In the genomic region with DNA sequence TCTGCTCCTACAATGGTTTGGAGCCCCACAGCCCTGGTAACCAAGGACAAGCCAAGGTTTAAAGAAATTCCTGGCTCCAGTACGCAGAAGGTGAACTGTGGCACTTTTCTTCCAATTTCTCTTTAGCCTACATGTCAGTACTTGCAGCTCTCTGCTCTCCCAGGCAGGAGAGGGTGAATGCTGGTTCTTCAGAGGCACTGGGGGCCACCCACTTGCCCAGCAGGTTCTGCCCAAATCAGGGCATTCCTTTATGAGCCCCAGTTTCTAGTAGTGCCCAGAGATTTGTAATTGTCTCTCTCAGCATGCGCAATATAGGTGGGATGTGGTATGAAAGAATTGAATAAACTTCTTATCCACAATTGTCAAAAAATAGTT, we compare ENCODE assay signal across 10 mouse cellular contexts. TPM values are rescaled to one million over a fixed set of nuclear protein-coding genes. Genes with fewer than 3 reads are reported as not detected.
A peak's percentile ranks its signal among the peaks of the same experiment; 100 is the strongest.
DNase-seq lines count a peak whose midpoint lies in the region; ATAC-seq and TF ChIP-seq lines count a peak whose summit lies in the region.
"Had no signal": no experiment of that assay in that cellular context is flagged by ENCODE, and none has a peak within 500 bp of the region (broad histone marks: within the 10 kb centered on the region; RNA-seq: fewer than 3 reads in every experiment).

No protein-coding gene starts in this region.

- H3K27ac ChIP-seq in heart, embryonic 16.5 days (ENCODE audit: low read length) = no peak overlapping the region
- H3K27ac ChIP-seq in embryonic facial prominence, embryonic 10.5 days (replicated peaks) = peak overlapping the region; percentile 76
- H3K27ac ChIP-seq in hindbrain, embryonic 13.5 days = no peak overlapping the region
- no peak overlapping the region for H3K27ac ChIP-seq in liver, embryonic 14.5 days

- peaks cover 6% of the 10 kb centered on the region for H3K4me1 ChIP-seq in heart, embryonic 16.5 days (ENCODE audit: control insufficient read depth, insufficient read depth, low read length)
- H3K4me1 ChIP-seq in embryonic facial prominence, embryonic 10.5 days = peaks cover 40% of the 10 kb centered on the region
- peaks cover 9% of the 10 kb centered on the region for H3K4me1 ChIP-seq in hindbrain, embryonic 13.5 days (replicated peaks)
- peaks cover 13 to 28% of the 10 kb centered on the region in 2 experiments for H3K4me1 ChIP-seq in liver, embryonic 14.5 days (replicated peaks; ENCODE audit: control insufficient read depth in 2 of 2, insufficient read depth in 2 of 2, low read length in 1 of 2)

- TF ChIP-seq CTCF in liver, embryonic 14.5 days (IDR thresholded peaks at IDR 0.05; ENCODE audit: low read depth) = no peak

- DNase-seq in heart, adult 18-20 months = no peak
- DNase-seq in embryonic facial prominence, embryonic 10.5 days (ENCODE audit: low spot score) = peak; percentile 24
- DNase-seq in liver, embryonic 14.5 days (ENCODE audit: low read depth in 3 of 3, low spot score in 3 of 3) = no peak
- no peak for DNase-seq in cerebellum, adult 11-12 months
- DNase-seq in embryo, embryonic 11 days = no peak
- DNase-seq in Muller cell, postnatal 12 days (ENCODE audit: inconsistent ontology term) = no peak
- DNase-seq: lung, postnatal 10 days; right cerebral cortex, postnatal 14 days had no signal

- WGBS in heart, embryonic 16.5 days = 65% methylated on average over 2 of the region's 2 CpGs
- WGBS in embryonic facial prominence, embryonic 10.5 days = 51% methylated on average over 2 of the region's 2 CpGs
- WGBS in hindbrain, embryonic 13.5 days = 53% methylated on average over 2 of the region's 2 CpGs
- WGBS in liver, embryonic 14.5 days (ENCODE audit: insufficient replicate concordance) = 86% methylated on average over 2 of the region's 2 CpGs

- H3K4me2 ChIP-seq in heart, embryonic 16.5 days (ENCODE audit: low read depth, low read length) = peak overlapping the region; percentile 65
- H3K4me2 ChIP-seq in hindbrain, embryonic 13.5 days = peak overlapping the region; percentile 42
- peak overlapping the region; percentile 71 for H3K4me2 ChIP-seq in liver, embryonic 14.5 days (ENCODE audit: low read depth)

- no peak for TF ChIP-seq EP300 in liver, embryonic 14.5 days (IDR thresholded peaks at IDR 0.05; ENCODE audit: low read depth)

- no peaks in the 10 kb centered on the region for H3K36me3 ChIP-seq in heart, embryonic 16.5 days (ENCODE audit: control insufficient read depth, insufficient read depth)
- no peaks in the 10 kb centered on the region for H3K36me3 ChIP-seq in embryonic facial prominence, embryonic 10.5 days (replicated peaks)
- H3K36me3 ChIP-seq in hindbrain, embryonic 13.5 days = no peaks in the 10 kb centered on the region
- no peaks in the 10 kb centered on the region for H3K36me3 ChIP-seq in liver, embryonic 14.5 days (replicated peaks; ENCODE audit: control insufficient read depth, insufficient read depth, low read depth)

- peak overlapping the region; percentile 7; the same call in 1 of the 2 replicates for H3K9ac ChIP-seq in heart, embryonic 16.5 days (ENCODE audit: low read length)
- H3K9ac ChIP-seq in hindbrain, embryonic 13.5 days = no peak overlapping the region
- H3K9ac ChIP-seq in liver, embryonic 14.5 days (replicated peaks) = no peak overlapping the region

- H3K27me3 ChIP-seq in heart, embryonic 16.5 days (ENCODE audit: control insufficient read depth, insufficient read depth, low read length) = no peaks in the 10 kb centered on the region; the same call in 1 of the 2 replicates
- no peaks in the 10 kb centered on the region for H3K27me3 ChIP-seq in embryonic facial prominence, embryonic 10.5 days (replicated peaks; ENCODE audit: low read depth, poor library complexity, severe bottlenecking)
- H3K27me3 ChIP-seq in hindbrain, embryonic 13.5 days = no peaks in the 10 kb centered on the region
- no peaks in the 10 kb centered on the region for H3K27me3 ChIP-seq in liver, embryonic 14.5 days (ENCODE audit: control insufficient read depth, insufficient read depth, low read length)

- no peaks in the 10 kb centered on the region for H3K9me3 ChIP-seq in heart, embryonic 16.5 days (replicated peaks; ENCODE audit: control insufficient read depth, low read length)
- no peaks in the 10 kb centered on the region for H3K9me3 ChIP-seq in embryonic facial prominence, embryonic 10.5 days
- no peaks in the 10 kb centered on the region for H3K9me3 ChIP-seq in hindbrain, embryonic 13.5 days
- H3K9me3 ChIP-seq in liver, embryonic 14.5 days (ENCODE audit: control insufficient read depth, low read length) = no peaks in the 10 kb centered on the region

- H3K4me3 ChIP-seq in heart, embryonic 16.5 days (ENCODE audit: low read length) = no peak overlapping the region
- H3K4me3 ChIP-seq in embryonic facial prominence, embryonic 10.5 days = peak overlapping the region; percentile 35
- no peak overlapping the region for H3K4me3 ChIP-seq in hindbrain, embryonic 13.5 days
- H3K4me3 ChIP-seq in liver, embryonic 14.5 days (ENCODE audit: insufficient read depth in 1 of 2, low read depth in 2 of 2, low read length in 2 of 2) = no peak overlapping the region

- ATAC-seq in heart, embryonic 16.5 days (replicated peaks; ENCODE audit: extremely low read depth, insufficient read depth, low FRiP score) = no peak
- no peak for ATAC-seq in hindbrain, embryonic 13.5 days (ENCODE audit: low FRiP score)
- no peak for ATAC-seq in liver, embryonic 14.5 days (ENCODE audit: insufficient read depth)

RNA-seq across cellular contexts. Expression of gene Bmp2k, which starts 32.5 kb away (rescaled TPM):
- 6.6 and 7.4 TPM in 2 replicates for polyA plus RNA-seq in heart, embryonic 16.5 days (2015; fragmentation: Nextera tagmentation; extraction: Ambion mirVana)
- 1 to 10 TPM; 6.7 to 7.0 TPM for total RNA-seq in heart, adult 18-20 months (2021)
- 8.0 and 8.1 TPM in 2 replicates for polyA plus RNA-seq in embryonic facial prominence, embryonic 10.5 days (2016; fragmentation: Nextera tagmentation; extraction: Ambion mirVana)
- 10.0 and 10.5 TPM in 2 replicates for polyA plus RNA-seq in hindbrain, embryonic 13.5 days (2015; fragmentation: Nextera tagmentation; extraction: Ambion mirVana)
- 10.6 and 14.0 TPM in 2 replicates for polyA plus RNA-seq in liver, embryonic 14.5 days (2012; rRNA removed)
- polyA plus RNA-seq in liver, embryonic 14.5 days (2014; fragmentation: Nextera tagmentation; extraction: Ambion mirVana) = 30.2 and 34.3 TPM in 2 replicates
